Mouse (Mus musculus): ENCODE results near the gene Ccdc86. TPM values are rescaled to one million over a fixed set of nuclear protein-coding genes. Genes with fewer than 3 reads are reported as not detected.

Gene Ccdc86
- polyA plus RNA-seq, 1 experiment = 3.2 TPM

DNA sequence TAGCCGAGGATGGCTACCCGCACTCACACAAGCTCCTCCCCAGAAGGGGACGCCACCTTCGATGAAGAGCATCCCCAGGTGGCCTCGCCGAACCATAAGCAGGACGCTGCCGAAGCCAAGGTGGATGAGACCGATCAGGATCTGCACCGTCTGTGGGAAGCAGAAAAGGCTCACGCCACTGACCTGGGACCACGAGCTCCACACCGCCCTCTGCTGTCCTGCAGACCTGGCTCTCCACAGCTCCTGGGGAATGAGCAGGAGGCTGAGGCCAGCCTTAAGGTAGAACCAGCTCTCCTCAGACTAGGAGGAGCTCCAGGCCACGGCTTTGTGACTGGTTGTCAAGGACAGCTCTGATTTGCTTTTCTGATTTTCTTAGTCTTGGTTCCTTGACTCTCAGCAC lies 34.1 kb upstream of the Ccdc86 start:
- H3K4me3 ChIP-seq (ENCODE audit: low read depth, low read length) = peak overlapping the region; percentile 36
- 29% methylated on average over 14 of the region's 14 CpGs for WGBS

DNA sequence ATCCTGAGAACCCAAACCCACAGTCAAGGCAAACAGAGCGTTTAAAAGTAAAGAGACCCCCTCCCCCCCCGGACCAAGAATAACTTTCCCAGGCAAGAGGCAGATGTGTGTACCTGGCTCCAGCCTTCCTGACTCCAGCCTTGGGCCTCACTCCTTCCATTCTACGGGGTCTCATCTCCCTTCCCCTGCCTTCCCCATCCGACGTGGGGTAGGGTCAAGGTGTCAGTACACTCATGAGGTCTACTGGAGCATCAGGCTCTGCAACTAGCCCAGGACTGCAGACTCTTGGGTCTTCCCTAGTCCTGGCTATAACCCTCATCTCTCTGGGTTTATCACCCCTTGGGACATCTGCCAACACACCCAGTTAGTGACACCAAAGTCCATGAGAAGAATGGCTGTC lies 31.1 kb upstream of the Ccdc86 start:
- Histone ChIP-seq H3K27ac (ENCODE audit: insufficient read depth, low read depth, low read length) (no peak overlapping the region), H3K4me3 (ENCODE audit: low read depth, low read length) (peak overlapping the region; percentile 33), H3K4me1 (ENCODE audit: control insufficient read depth, insufficient read depth, insufficient read length, low read length) (peaks cover 24% of the 10 kb centered on the region), H3K27me3 (ENCODE audit: control insufficient read depth, insufficient read depth, low read length) (no peaks in the 10 kb centered on the region), H3K36me3 (ENCODE audit: control insufficient read depth, insufficient read depth, low read length) (no peaks in the 10 kb centered on the region)
- no peak for TF ChIP-seq CTCF (IDR thresholded peaks at IDR 0.05; ENCODE audit: extremely low read depth, insufficient read length, insufficient replicate concordance, low read depth, low read length)
- 55% methylated on average over 5 of the region's 5 CpGs for WGBS

More for the DNA sequence above, 34.1 kb upstream of the Ccdc86 start:
- no peaks in the 10 kb centered on the region for H3K36me3 ChIP-seq (ENCODE audit: control insufficient read depth, insufficient read depth, low read length)
- no peaks in the 10 kb centered on the region for H3K27me3 ChIP-seq (ENCODE audit: control insufficient read depth, insufficient read depth, low read length)
- TF ChIP-seq CTCF (IDR thresholded peaks at IDR 0.05; ENCODE audit: extremely low read depth, insufficient read length, insufficient replicate concordance, low read depth, low read length) (peak; percentile 72), POLR2A (IDR thresholded peaks at IDR 0.05; ENCODE audit: low read depth, low read length) (no peak)
- H3K27ac ChIP-seq (ENCODE audit: insufficient read depth, low read depth, low read length) = no peak overlapping the region
- peaks cover 22% of the 10 kb centered on the region for H3K4me1 ChIP-seq (ENCODE audit: control insufficient read depth, insufficient read depth, insufficient read length, low read length)

- Histone ChIP-seq H3K27me3 (ENCODE audit: control insufficient read depth, insufficient read depth, low read length) (no peaks in the 10 kb centered on the region), H3K4me3 (ENCODE audit: low read depth, low read length) (peak overlapping the region; percentile 33), H3K27ac (ENCODE audit: insufficient read depth, low read depth, low read length) (no peak overlapping the region), H3K36me3 (ENCODE audit: control insufficient read depth, insufficient read depth, low read length) (no peaks in the 10 kb centered on the region), H3K4me1 (ENCODE audit: control insufficient read depth, insufficient read depth, insufficient read length, low read length) (peaks cover 28% of the 10 kb centered on the region)
- WGBS = 10% methylated on average over 18 of the region's 18 CpGs
- no peak for TF ChIP-seq POLR2A (IDR thresholded peaks at IDR 0.05; ENCODE audit: low read depth, low read length)
- peak; percentile 88; the same call in 1 of the 2 replicates for TF ChIP-seq CTCF (IDR thresholded peaks at IDR 0.05; ENCODE audit: extremely low read depth, insufficient read length, insufficient replicate concordance, low read depth, low read length)
Observed at GRCm38 (mm10) chr19:10979184-10980168, 30.4 kb upstream of the Ccdc86 start.

DNA sequence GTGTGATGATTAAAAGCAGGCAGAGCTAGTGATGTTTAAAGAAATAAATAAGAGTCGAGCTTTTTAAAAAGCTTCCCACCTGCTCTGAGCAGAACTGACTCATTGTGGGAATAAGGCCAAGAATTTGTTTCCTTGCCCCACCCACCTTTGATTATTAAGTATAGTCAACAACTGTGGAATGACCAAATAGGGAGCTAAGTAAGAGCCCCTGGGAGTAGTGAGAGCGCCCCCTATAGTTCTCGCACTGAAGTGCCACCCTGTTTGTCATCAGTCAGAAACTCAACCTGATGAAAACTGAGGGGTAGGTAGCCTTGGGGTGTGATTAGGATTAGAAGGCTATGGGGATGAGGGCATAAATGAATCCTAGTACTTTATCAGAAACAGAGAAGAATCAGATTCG lies 27.3 kb upstream of the Ccdc86 start:
- Histone ChIP-seq H3K36me3 (ENCODE audit: control insufficient read depth, insufficient read depth, low read length) (no peaks in the 10 kb centered on the region), H3K4me3 (ENCODE audit: low read depth, low read length) (no peak overlapping the region), H3K4me1 (ENCODE audit: control insufficient read depth, insufficient read depth, insufficient read length, low read length) (peaks cover 33% of the 10 kb centered on the region), H3K27ac (ENCODE audit: insufficient read depth, low read depth, low read length) (peak overlapping the region; percentile 77; the same call in 1 of the 2 replicates), H3K27me3 (ENCODE audit: control insufficient read depth, insufficient read depth, low read length) (no peaks in the 10 kb centered on the region)
- WGBS = 16% methylated on average over 4 of the region's 4 CpGs
- TF ChIP-seq CTCF (IDR thresholded peaks at IDR 0.05; ENCODE audit: extremely low read depth, insufficient read length, insufficient replicate concordance, low read depth, low read length) (peak; percentile 46; the same call in 1 of the 2 replicates), POLR2A (IDR thresholded peaks at IDR 0.05; ENCODE audit: low read depth, low read length) (no peak)

DNA sequence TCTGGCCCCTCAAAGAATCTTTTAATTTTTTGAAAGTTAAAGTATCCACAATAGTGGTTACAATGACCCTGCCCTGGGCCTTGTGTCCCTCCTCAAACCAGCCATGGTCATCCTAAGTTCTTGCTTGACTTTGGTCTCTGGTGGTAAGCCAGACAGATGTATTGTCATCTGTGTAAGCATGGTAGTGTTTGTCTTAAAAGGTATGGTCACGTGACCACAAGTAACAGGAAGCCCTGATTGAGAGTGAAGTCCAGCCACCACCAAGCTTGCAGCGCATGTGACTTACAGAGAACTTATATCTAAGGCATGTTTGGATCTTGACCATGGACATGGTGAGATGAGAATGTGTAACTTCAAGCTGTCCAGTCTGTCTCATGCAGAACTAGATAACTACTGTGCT lies 26.1 kb upstream of the Ccdc86 start:
- WGBS = 31% methylated on average over 2 of the region's 2 CpGs
- no peaks in the 10 kb centered on the region for H3K27me3 ChIP-seq (ENCODE audit: control insufficient read depth, insufficient read depth, low read length)
- no peak for TF ChIP-seq CTCF (IDR thresholded peaks at IDR 0.05; ENCODE audit: extremely low read depth, insufficient read length, insufficient replicate concordance, low read depth, low read length)
- TF ChIP-seq POLR2A (IDR thresholded peaks at IDR 0.05; ENCODE audit: low read depth, low read length) = no peak
- peak overlapping the region; percentile 95 for H3K27ac ChIP-seq (ENCODE audit: insufficient read depth, low read depth, low read length)
- no peak overlapping the region for H3K4me3 ChIP-seq (ENCODE audit: low read depth, low read length)
- H3K36me3 ChIP-seq (ENCODE audit: control insufficient read depth, insufficient read depth, low read length) = no peaks in the 10 kb centered on the region
- H3K4me1 ChIP-seq (ENCODE audit: control insufficient read depth, insufficient read depth, insufficient read length, low read length) = peaks cover 30% of the 10 kb centered on the region

DNA sequence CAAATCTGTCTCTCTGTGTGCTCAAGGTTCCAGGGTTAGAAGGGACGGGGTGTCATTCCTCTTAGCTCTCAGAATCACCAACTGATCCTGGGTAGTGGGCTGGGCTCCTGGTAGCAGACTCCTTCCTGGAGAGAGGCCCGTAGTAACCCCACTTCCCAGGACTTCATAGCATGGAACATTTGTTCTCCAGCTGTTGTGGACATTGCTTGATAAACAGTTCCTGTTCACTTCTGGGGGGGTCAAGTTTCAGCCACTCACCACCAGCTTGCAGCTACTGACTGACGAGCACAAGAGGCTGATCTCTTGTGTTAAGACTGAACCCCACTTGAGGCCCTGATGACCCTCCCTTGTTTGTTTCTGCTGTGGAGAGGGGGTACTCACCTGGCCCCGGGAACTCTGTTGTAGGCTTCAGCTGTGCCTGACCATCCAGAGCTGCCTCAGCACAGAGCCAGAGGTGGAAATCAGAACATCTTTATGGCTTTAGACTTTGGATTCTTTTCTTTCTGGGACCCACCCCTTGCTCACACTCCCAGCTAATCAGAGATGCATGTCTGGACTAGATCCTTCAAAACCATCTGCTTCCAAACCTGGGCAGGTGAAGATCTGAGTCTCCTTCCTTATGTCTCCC lies 25.3 kb upstream of the Ccdc86 start, which contains the start of gene Ms4a10:
Gene Ms4a10, minus strand, starts transcription at position 433 of the 628 bp plus-strand sequence.
- no peak for TF ChIP-seq CTCF (IDR thresholded peaks at IDR 0.05; ENCODE audit: extremely low read depth, insufficient read length, insufficient replicate concordance, low read depth, low read length)
- peak; percentile 68; the same call in 1 of the 2 replicates for TF ChIP-seq POLR2A (IDR thresholded peaks at IDR 0.05; ENCODE audit: low read depth, low read length)
- H3K36me3 ChIP-seq (ENCODE audit: control insufficient read depth, insufficient read depth, low read length) = no peaks in the 10 kb centered on the region
- peaks cover 24% of the 10 kb centered on the region; the same call in 1 of the 2 replicates for H3K4me1 ChIP-seq (ENCODE audit: control insufficient read depth, insufficient read depth, insufficient read length, low read length)
- no peaks in the 10 kb centered on the region for H3K27me3 ChIP-seq (ENCODE audit: control insufficient read depth, insufficient read depth, low read length)
- WGBS = 11% methylated on average over 4 of the region's 4 CpGs
- H3K27ac ChIP-seq (ENCODE audit: insufficient read depth, low read depth, low read length) = peak within 1 kb of the TSS; percentile 95
- H3K4me3 ChIP-seq (ENCODE audit: low read depth, low read length) = peak within 1 kb of the TSS; percentile 56

GRCm38 (mm10) chr19:10973187-10973586 lies 24.1 kb upstream of the Ccdc86 start:
- H3K4me1 ChIP-seq (ENCODE audit: control insufficient read depth, insufficient read depth, insufficient read length, low read length) = peaks cover 21% of the 10 kb centered on the region; the same call in 1 of the 2 replicates
- H3K4me3 ChIP-seq (ENCODE audit: low read depth, low read length) = peak overlapping the region; percentile 3; the same call in 1 of the 2 replicates
- peak overlapping the region; percentile 95 for H3K27ac ChIP-seq (ENCODE audit: insufficient read depth, low read depth, low read length)
- 41% methylated on average over 2 of the region's 2 CpGs for WGBS
- TF ChIP-seq CTCF (IDR thresholded peaks at IDR 0.05; ENCODE audit: extremely low read depth, insufficient read length, insufficient replicate concordance, low read depth, low read length) = no peak
- TF ChIP-seq POLR2A (IDR thresholded peaks at IDR 0.05; ENCODE audit: low read depth, low read length) = no peak
- H3K36me3 ChIP-seq (ENCODE audit: control insufficient read depth, insufficient read depth, low read length) = peaks cover 8% of the 10 kb centered on the region
- no peaks in the 10 kb centered on the region for H3K27me3 ChIP-seq (ENCODE audit: control insufficient read depth, insufficient read depth, low read length)

Data from small intestine, adult 2 months (tissue).